Mouse (Mus musculus) ZHBTc4 (cell line): Measurements from ENCODE around the gene Surf1.

Experiments
- DNase-seq: peaks from one replicate; pipeline ENCODE4 v3.0.0-alpha.2; 2011; ENCODE audit warnings: low read depth, low spot score

The Surf1 gene

DNA sequence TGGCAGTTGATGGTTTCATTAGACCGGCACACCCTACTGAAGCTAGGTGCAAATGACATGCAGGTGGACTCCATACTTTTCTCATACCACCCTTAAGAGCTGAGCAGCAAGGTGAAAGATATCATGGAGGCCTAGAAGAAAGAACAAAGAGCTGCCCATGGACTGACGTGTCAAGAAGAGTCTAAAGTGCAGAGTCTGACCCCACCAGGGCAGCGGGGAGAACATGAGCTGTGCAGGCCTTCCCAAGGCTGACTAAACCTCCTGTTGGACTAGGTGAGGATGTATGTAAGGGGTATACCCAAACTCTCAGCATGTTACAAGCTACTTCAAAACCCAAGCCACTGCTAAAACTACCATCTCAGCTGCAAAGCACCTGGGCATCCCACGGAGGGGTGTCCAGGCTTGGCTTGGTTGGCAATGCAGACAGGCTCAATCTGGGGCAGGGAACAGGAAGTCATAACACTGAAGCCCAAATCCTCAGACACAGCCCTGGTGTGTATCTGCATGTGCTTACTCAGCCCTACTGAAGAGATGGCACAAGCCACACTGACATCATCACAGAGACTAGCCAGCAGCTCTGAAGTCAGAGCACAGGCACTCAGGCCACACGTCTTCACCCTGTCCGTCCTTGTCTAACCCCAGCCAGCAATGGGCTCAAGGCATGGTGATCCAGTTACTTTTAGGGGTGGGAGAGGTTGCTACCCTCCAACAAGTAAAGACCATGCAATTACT is 11.6 kb upstream of the Surf1 start:
- DNase-seq: no peak

DNA sequence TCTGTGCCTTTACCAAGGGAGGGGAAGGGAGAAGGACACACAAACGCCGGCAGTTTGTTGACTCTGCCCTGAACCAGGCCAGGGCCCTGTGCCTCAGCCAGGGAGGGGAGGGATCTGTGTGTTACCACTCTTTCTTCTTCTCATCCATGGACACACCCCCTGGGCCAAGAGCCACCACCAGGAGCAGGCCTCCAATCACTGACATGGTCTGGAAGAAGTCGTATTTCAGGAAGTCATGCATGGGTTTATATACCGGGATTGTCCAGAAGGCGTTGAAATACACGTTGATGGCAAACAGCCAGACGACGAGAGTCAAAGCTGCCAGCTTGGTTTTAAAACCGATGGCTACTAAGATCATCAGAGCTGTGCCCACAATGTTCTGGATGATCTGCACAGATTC is 5.5 kb upstream of the Surf1 start:
- DNase-seq: no peak

DNA sequence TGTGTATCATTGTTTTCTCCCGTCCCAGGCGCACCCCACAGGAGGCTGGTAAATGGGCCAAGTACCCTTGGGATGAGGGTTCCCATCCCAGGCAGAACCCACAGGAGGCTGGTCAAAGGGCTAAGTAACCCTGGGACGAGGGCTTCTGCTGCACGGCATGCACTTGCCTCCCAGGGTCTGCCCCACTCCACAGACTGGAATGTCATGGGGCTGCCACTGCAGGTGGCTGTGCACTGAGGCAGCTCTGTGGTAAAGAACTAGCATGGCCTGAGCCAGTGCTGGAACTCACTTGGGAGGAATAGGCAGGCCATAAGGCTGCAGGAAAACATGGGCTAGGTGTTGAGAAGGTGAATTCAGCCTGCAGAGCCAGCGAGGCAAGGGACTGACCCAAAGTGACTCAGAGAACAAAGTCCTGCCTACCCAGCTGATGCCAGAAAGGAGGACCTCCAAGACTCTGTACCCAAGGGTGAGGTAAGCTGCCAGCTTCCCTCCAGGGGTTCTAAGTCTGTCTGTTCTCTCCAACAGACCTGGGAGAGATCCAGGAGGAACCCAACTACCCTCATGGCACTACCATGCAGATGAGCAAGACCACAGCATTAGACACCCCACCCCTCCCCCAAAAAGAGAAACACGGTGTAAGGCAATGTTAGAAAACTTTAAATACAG is 4.0 kb upstream of the Surf1 start:
- DNase-seq: no peak

DNA sequence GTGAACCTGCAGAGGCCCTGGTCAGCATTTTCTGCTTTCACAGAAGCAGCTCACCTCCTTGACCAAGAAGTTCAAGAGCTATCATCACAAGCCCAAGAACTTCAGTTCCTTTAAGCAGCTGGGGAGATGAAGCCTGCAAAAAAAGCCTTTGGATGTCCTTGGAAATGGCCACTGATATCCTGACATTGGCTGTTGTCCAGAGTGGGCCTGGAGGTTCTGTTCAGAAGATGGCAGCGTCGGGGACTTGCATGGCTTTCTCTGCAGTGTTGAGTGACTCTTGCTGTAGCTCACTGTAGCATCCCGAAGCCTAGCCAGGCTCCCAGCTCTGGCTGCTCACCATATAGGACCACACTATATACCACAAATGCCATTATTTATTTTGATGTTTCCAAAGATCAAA is 3.4 kb upstream of the Surf1 start:
- DNase-seq: no peak

GRCm38 (mm10) chr2:26916738-26917137 is 408 bp upstream of the Surf1 start:
- no peak for DNase-seq

- DNase-seq: peak; percentile 58
These were observed 2.0 kb downstream of the Surf1 start for GRCm38 (mm10) chr2:26914148-26914941.

DNA sequence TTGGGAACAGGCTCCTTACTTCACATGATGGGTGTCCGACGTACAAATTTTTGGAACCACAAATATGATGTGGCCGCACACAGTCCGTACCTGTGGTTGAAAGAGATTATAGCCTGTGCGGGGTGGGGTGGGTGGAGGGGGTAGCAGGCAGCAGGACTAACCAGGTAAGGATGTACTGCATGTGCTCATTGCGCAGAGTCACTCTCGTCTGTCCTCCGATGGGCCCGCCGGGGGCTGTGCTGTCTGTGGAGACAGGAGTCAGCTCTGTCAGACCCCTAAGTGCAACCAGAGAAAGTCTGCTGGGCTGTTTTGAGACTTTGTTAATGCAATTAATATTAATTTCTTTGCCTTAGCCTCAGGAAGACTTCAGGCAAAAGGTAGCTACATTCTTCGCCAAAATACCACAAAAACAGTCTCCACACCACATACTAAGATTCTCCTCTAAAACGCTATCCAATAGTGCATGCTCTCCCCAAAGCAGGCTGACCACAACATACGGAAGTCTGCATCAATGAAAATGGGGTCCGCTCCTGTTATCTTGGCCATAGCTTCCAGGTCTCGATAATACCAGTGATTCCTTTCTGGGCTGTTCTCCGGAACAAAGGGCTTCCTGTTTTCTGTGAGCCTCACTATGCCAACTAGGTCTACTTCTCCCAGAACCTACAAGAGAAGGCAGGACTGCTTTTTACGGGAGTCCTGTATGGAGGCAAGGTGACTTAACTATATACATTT is 2.7 kb downstream of the Surf1 start:
- peak; percentile 38 for DNase-seq

DNA sequence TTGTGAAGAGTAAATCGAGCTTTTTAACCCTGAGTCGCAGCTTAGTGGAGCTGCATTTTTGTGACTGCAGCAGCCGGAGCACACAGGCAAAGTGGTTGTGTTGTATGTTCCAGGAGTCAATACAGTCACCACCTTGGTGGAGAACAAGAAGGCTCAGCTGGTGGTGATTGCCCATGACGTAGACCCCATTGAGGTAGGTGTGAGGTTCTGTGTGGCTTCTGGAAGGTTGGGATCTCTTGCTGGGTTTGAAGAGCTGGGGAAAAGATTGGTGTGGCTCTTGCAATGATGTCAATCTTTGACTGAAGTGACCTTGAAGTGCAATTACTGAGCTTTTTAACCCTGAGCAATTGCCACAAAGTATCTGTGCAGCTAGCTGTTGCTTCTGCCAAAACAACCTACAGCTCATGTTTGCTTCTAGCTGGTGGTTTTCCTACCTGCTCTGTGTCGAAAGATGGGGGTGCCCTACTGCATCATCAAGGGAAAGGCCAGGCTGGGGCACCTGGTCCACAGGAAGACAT is 4.0 kb downstream of the Surf1 start:
- DNase-seq: peak; percentile 51

DNA sequence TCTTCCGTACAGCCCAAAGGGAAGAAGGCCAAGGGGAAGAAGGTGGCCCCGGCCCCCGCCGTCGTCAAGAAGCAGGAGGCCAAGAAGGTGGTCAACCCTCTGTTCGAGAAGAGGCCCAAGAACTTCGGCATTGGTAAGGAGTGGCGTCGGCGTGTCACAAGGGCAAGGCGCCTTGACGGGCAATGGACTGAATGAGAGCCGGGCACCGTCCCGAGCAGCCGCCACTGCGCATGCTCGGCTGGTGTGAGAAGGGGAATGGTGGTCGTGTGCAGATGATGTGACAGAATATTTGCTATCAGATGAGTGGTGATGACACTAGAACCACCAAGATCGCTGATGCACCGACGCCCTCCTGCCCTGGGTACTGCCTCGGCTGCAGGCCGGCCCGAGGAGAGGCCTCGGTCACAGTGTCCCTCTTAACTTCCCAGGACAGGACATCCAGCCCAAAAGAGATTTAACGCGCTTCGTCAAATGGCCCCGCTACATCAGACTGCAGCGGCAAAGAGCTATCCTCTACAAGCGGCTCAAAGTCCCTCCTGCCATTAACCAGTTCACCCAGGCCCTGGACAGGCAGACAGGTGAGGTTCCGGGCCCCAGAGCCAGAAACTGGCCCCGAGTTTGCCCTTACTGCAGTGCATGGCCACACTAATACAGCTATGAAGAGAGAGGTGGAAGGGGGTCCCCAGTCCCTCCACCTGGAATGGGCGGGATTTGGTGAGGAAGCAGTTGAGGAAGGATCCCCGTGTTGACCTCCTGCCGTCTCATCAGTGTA is 5.2 kb downstream of the Surf1 start:
- peak; percentile 82 for DNase-seq

- peak; percentile 99 for DNase-seq
These were observed 6.0 kb downstream of the Surf1 start, which contains the start of the genes Med22 and Rpl7a for GRCm38 (mm10) chr2:26910124-26910993. Med22 (minus strand) TSS chr2:26910677. Rpl7a (plus strand) TSS chr2:26910764.

DNA sequence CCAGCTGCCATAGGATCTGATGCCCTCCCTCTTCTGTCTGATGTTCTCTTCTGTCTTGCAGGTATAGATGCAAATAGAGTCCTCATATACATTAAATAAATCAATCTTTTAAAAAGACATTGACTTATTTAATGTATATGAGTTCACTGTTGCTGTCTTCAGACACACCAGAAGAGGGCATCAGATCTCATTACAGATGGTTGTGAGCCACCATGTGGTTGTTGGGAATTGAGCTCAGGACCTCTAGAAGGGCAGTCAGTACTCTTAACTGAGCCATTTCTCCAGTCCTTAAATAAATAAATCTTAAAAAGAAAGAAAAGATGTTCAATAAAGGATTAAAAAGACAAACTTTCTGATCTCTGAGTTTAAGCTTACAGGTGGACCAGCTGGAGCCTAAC is 6.9 kb downstream of the Surf1 start:
- DNase-seq: no peak

DNA sequence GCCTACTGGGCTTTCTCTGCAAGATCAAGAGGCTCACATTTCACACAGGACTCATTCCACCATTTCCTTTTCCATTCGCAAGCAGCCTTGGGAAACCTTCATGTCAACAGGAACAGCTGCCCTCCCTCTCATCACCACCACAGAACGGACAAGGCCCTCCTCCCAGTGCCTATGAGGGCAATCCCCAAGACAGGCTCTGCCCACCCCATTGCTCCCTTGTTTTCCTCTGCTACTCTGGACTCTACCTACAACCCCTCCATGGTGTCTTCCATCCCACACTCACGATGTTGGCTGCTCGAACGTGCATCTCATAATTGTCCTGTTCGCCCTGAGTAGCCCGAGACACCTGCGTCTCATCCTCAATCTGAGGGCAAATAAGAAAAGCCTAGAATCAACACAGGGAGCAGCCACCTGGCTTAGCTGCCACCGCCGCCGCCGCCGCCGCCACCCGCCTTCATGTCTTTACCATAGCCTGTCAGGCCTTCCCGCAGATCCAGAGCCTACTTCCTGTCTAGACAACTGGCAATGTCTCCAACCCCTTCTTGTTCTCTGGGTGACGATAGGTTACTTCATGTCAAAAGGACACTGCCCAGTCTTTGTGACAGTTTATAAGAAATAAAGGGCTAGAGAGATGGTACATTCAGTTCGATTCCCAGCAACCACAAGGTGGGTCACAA is 7.5 kb downstream of the Surf1 start:
- no peak for DNase-seq

GRCm38 (mm10) chr2:26907109-26907508 is 9.2 kb downstream of the Surf1 start:
- peak; percentile 54 for DNase-seq

GRCm38 (mm10) chr2:26906431-26906830 is 9.9 kb downstream of the Surf1 start:
- no peak for DNase-seq

DNA sequence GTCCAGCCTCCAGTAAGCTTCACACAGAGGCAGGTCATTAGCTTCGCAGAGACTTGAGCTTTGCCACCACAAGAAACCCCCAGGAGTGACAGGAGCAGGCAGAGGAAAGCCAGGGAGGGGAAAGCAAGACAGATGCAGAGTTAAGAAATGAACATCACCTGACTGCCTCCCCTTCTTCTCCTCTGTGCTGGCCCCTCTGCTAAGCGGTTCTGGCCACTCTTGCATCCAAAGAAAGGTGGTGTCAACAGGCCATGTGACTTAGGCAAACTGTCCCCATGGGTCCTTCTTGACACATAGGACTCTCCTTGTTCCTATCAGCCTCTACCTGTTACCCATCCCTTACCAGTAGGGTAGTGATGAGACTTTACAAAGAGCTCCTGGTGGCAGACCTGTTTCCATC is 10.4 kb downstream of the Surf1 start:
- DNase-seq: no peak

DNA sequence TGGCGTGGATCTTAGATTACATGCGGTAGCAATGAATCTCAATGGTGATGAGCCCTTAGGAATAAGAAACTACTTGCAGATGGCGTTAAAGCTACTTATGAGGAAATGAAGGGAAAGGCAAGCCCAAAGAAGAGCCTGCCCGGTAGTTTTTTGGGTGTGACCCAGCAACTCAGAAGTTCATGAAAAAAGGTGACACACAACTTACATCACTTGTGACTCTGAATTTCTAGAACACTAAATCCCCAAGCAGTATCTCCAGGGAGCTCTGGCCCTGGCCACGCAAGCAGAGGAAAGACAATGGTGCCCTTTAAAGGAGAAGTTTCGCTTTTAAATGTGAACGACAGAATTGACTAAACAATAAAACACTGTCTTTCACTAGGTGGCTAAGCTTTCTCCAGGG is 13.0 kb downstream of the Surf1 start:
- DNase-seq: no peak

DNA sequence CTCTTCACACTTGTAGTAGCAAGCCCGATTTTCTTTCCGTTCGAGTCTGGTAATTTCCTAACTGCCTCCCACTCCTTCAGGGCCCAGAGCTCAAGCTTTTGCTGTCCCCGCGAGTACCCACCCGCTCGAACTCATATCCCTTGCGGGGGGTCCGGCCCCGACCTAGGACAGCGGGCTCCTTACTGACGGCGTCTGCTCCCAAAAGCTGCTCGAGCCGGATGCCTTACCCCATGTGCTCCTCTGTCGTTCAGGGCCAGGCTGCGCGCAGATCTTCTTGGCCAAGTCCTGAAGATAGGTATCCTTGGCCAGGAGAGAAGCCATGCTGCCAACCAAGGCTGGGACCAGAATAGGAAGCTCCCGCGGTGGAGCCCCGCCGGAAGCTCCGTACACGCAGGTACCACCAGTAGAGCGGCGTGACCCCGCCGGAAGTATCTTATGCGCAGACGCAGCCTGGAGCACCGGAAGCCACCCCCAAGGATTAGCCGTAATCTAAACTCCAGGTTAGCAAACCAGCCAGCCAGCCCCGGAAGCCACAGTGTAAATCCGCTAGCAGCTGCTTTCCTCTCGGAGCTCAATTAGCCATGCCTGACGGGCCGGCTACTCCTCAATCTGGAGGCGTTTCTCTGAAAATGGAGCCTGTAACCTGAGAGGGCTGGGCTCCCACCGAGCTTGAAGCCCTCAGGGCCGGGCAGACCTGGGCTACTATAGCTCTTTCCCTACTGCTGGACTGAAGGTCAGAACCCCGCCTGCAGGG is 13.7 kb downstream of the Surf1 start, which contains the start of gene Surf6:
Gene Surf6 (minus strand): TSS at position 413 of the 754 bp plus-strand sequence.
- peak; percentile 99 for DNase-seq

DNA sequence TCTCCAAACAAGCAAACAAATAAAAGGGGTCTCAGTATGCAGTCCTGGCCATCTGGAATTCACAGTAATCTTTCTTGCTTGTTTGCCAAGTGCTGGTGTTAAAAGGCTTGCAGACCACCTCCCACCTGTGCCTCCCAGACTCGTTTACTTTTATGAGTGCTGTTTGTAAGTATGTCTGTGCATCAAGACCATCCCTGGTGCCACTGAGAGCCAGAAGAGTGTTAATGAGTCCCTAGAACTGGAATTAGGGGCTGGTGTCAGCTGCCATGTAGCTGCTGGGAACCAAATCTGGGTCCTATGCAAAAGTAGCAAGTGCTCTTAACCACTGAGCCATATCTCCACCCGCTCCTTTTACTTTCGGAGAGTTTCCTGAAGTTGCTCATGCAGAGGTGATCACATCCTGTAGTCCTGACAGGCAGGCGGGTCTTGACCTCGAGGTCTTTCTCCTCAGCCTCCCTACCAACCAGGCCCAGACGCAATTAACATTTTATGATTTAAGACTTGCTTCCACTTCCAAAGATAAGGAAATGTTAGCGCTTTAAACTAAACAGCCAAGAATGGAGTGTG is 14.4 kb downstream of the Surf1 start:
- DNase-seq: no peak
